Mouse (Mus musculus) kidney, postnatal 0 days (tissue): ENCODE data around the gene Gnb4. TPM values are rescaled to one million over a fixed set of nuclear protein-coding genes. Genes with fewer than 3 reads are reported as not detected.

ENCODE experiments used
- ATAC-seq: fragments of 200-750 bp; cut with Nextera tagmentation; replicated peaks from 2 replicates; pipeline ENCODE4 v1.8.0; 2017; ENCODE audit warnings: low read depth, moderate number of reproducible peaks, moderate TSS enrichment, moderate library complexity; ENCODE audit not compliant: low FRiP score
- DNase-seq: peaks from one replicate; pipeline ENCODE4 v3.0.0-alpha.2; 2016; ENCODE audit warnings: low spot score
- H3K27ac ChIP-seq: fragments of 300-500 bp; sonication (generic); 2 replicates; pipeline ENCODE4 v1.5.1; 2014; ENCODE audit warnings: mild to moderate bottlenecking
- H3K27me3 ChIP-seq: fragments of 300-500 bp; sonication (generic); 2 replicates; pipeline ENCODE4 v1.6.1; 2014; ENCODE audit warnings: low read length, mixed read lengths; ENCODE audit not compliant: insufficient read depth
- H3K36me3 ChIP-seq: fragments of 300-500 bp; sonication (generic); 2 replicates; pipeline ENCODE4 v1.6.1; 2014; ENCODE audit warnings: low read length, mixed read lengths; ENCODE audit not compliant: insufficient read depth
- H3K4me1 ChIP-seq: fragments of 300-500 bp; sonication (generic); replicated peaks from 2 replicates; pipeline ENCODE4 v1.6.1; 2014; ENCODE audit warnings: antibody characterized with exemption, low read length, mixed read lengths; ENCODE audit not compliant: insufficient read depth
- H3K4me2 ChIP-seq: fragments of 300-500 bp; sonication (generic); 2 replicates; pipeline ENCODE4 v1.6.1; 2014; ENCODE audit warnings: mild to moderate bottlenecking, low read length, moderate library complexity, mixed read lengths
- H3K4me3 ChIP-seq: fragments of 300-500 bp; sonication (generic); replicated peaks from 2 replicates; pipeline ENCODE4 v1.5.1; 2014; ENCODE audit warnings: low read depth, low read length
- H3K9ac ChIP-seq: fragments of 300-500 bp; sonication (generic); 2 replicates; pipeline ENCODE4 v1.6.1; 2014; ENCODE audit warnings: low read depth, low read length
- H3K9me3 ChIP-seq: fragments of 300-500 bp; sonication (generic); replicated peaks from 2 replicates; pipeline ENCODE4 v1.6.1; 2016; ENCODE audit warnings: low read length, inconsistent platforms, mixed read lengths
- CTCF ChIP-seq: IDR thresholded peaks from 2 replicates; pipeline ENCODE4 v1.5.1; 2016; ENCODE audit warnings: antibody characterized with exemption, low read depth, mild to moderate bottlenecking, moderate library complexity
- WGBS: fragments of 180-500 bp; shearing (Covaris S2); extraction: QIAGEN DNeasy Blood & Tissue Kit; methylation state at CpG from one replicate; pipeline ENCODE4 v1.1.7; 2014; 5-methylcytosine and 5-hydroxymethylcytosine counted together
- polyA plus RNA-seq: library from polyadenylated mRNA; unstranded; fragments of >200 nt; fragmentation: Nextera tagmentation; extraction: Ambion mirVana; gene quantifications from 2 replicates; pipeline ENCODE4 v1.2.1, GENCODE M21; 2015

Gnb4 gene
- polyA plus RNA-seq, 1 experiment from 2014 or later: 40.0 TPM

DNA sequence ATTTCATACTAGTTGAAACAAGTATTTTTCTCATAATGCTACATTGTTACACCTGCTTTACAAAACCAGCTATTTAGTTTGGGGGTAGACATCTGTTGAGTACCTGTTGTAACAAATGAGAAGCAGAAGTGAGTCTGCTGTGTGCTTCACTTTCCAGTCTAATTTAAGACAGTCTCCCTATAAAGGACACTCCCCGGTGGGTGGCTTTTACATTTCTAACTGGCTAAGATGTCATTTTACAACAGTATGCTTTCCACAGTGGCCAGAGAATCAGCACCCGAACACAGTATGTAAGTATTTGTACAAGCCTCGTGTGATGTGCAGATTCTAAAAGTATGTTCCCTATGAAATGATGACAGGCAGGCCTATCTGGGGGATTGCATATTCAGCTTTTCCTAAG is 35.6 kb downstream of the Gnb4 start:
- Histone ChIP-seq H3K4me1 (no peaks in the 10 kb centered on the region), H3K4me3 (no peak overlapping the region), H3K4me2 (no peak overlapping the region), H3K27ac (no peak overlapping the region), H3K36me3 (peaks cover 22% of the 10 kb centered on the region), H3K9ac (no peak overlapping the region), H3K9me3 (no peaks in the 10 kb centered on the region), H3K27me3 (no peaks in the 10 kb centered on the region)
- DNase-seq (no peak), ATAC-seq (no peak)
- 91% methylated on average over 3 of the region's 3 CpGs for WGBS
- no peak for TF ChIP-seq CTCF

DNA sequence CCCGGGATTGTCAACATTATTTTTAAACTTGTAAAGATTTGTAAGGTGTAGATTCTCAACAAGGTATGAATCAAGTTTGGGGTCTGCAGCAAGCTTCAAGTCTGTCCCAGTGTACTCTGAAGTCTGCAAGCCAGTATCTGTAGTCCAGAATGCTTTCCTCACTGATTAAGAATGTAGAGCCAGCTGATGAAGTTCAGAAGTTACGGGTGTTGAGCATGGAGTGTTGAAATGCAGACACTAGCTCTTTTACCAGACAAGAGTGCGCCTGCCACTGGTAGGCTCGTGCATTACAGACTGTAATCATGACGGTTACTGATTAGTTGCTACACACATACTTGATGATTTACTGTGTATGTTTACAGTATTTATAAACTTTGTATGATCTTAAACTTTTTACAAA is 37.6 kb downstream of the Gnb4 start:
- no peak for TF ChIP-seq CTCF
- Histone ChIP-seq H3K36me3 (peaks cover 22% of the 10 kb centered on the region), H3K4me2 (no peak overlapping the region), H3K4me1 (no peaks in the 10 kb centered on the region), H3K9me3 (no peaks in the 10 kb centered on the region), H3K27ac (no peak overlapping the region), H3K9ac (no peak overlapping the region), H3K4me3 (no peak overlapping the region), H3K27me3 (no peaks in the 10 kb centered on the region)
- DNase-seq (no peak), ATAC-seq (no peak)
- 85% methylated on average over 5 of the region's 5 CpGs for WGBS

DNA sequence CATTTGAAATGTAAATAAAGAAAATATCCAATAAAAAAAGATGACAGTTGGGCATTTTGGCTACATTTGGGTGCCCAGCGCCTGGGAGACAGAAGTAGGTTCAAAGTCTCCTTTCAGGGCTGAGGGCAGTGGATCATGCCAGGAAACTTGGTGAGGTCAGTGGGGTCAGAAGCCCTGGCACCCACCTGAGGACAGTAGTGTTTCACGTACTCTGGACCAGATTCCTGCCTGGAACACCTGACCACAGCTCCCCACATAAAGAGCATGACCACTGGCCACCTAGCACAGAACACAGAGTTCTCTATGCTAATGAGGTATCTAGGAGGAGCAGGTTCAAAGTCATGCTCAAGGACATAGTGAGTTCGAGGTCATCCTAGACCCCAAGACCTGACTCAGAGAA is 41.2 kb downstream of the Gnb4 start:
- peak; percentile 85 for ATAC-seq
- no peak overlapping the region for H3K4me2 ChIP-seq
- whole genome bisulfite sequencing: 96% methylated on average over 3 of the region's 3 CpGs
- H3K9me3 ChIP-seq: no peaks in the 10 kb centered on the region
- no peak for DNase-seq
- no peak overlapping the region for H3K4me3 ChIP-seq
- TF ChIP-seq CTCF: no peak
- H3K27ac ChIP-seq: no peak overlapping the region
- no peak overlapping the region for H3K9ac ChIP-seq
- peaks cover 14% of the 10 kb centered on the region for H3K36me3 ChIP-seq
- H3K4me1 ChIP-seq: no peaks in the 10 kb centered on the region
- no peaks in the 10 kb centered on the region for H3K27me3 ChIP-seq

DNA sequence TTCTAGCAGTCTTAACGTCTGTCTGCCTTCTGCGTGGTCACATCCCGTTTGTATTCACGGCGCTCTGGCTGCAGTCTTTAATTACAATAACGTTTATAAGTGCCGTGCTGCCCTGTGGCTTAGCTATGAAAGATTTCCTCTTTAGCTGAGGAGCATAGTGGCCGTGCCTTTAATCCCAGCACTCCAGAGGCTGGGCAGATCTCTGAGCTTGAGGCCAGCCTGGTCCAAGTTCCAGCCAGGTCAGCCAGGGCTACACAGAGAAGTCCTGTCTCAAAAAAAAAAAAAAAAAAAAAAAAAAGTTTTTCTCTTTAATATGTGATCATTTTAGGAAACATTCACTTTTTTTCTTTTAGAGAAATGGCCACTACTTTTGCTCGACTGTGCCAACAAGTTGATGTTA is 42.5 kb downstream of the Gnb4 start:
- Histone ChIP-seq H3K9me3 (no peaks in the 10 kb centered on the region), H3K4me3 (no peak overlapping the region), H3K4me1 (no peaks in the 10 kb centered on the region), H3K9ac (no peak overlapping the region), H3K36me3 (peaks cover 20% of the 10 kb centered on the region), H3K27ac (no peak overlapping the region), H3K4me2 (no peak overlapping the region), H3K27me3 (no peaks in the 10 kb centered on the region)
- no peak for DNase-seq
- WGBS: 79% methylated on average over 9 of the region's 9 CpGs
- ATAC-seq: no peak
- TF ChIP-seq CTCF: no peak

DNA sequence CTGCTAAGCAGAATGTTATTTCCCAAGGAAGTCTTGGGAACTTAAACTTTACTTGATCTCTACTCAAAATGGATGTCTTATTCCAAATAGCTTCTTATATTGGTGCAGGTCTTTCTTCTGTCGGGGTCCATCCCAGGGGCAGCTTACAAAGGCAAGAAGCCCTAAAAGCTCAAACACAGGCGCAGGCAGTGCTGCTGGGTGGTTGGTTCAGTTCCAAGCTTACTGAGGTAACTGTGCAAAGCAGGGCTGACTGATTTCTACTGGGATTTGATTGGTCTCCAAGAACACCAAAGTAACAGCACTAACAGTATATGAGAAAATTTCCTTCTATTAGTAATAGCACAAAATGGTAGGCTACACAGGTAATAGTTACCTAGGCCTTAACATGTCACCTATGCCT is 43.3 kb downstream of the Gnb4 start:
- Histone ChIP-seq H3K27me3 (no peaks in the 10 kb centered on the region), H3K27ac (no peak overlapping the region), H3K4me1 (no peaks in the 10 kb centered on the region), H3K4me3 (no peak overlapping the region), H3K9me3 (no peaks in the 10 kb centered on the region), H3K4me2 (no peak overlapping the region), H3K9ac (no peak overlapping the region), H3K36me3 (peaks cover 26% of the 10 kb centered on the region)
- ATAC-seq (no peak), DNase-seq (no peak)
- no peak for TF ChIP-seq CTCF
- 94% methylated on average over 2 of the region's 2 CpGs for WGBS

DNA sequence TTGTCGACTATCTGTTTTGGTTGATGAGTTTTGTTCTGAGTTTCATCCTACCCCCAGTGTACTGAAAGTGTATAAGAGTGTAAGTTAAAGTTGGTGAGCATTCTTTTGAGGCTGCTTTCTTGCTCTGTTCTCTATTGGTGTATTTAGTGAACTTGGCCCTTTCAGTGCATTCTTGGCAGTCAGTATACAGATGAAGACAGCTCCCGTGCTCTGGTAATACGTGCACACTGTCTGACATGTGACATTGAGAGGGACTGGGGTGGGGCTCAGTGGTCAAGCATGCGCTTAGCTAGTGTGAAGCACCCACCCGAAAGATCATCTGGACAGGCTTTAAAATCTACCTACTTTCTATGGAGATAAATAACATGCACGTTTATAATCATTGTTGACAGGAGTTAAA is 53.0 kb downstream of the Gnb4 start:
- Histone ChIP-seq H3K4me3 (no peak overlapping the region), H3K27ac (no peak overlapping the region), H3K36me3 (peaks cover 33% of the 10 kb centered on the region), H3K9me3 (no peaks in the 10 kb centered on the region), H3K4me2 (no peak overlapping the region), H3K27me3 (no peaks in the 10 kb centered on the region), H3K9ac (no peak overlapping the region), H3K4me1 (no peaks in the 10 kb centered on the region)
- no peak for TF ChIP-seq CTCF
- WGBS: 88% methylated on average over 6 of the region's 6 CpGs
- ATAC-seq (no peak), DNase-seq (no peak)

DNA sequence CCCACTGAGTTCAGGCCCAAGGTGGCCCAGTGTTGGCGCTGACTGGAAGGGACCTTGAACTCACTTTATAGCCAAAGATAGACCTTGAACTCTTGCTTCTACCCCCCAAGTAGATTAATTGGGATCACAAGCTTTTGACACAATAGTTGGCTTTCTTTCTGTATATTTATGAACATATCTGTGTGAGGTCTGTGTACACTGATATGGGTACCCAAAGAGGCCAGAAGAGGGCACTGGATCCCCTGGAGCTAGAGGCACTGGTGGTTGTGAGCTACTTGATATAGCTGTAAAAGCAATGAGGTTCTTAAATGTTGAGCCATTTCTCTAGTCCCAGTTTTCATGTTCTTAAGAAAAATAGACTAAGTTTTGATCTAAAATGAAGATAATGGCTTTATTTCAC is 63.3 kb downstream of the Gnb4 start:
- H3K27me3 ChIP-seq: no peaks in the 10 kb centered on the region
- DNase-seq: peak; percentile 32
- H3K4me1 ChIP-seq: no peaks in the 10 kb centered on the region
- H3K4me3 ChIP-seq: no peak overlapping the region
- no peak overlapping the region for H3K9ac ChIP-seq
- no peak overlapping the region for H3K27ac ChIP-seq
- no peak overlapping the region for H3K4me2 ChIP-seq
- 91% methylated on average over 1 of the region's 1 CpGs for WGBS
- peaks cover 30% of the 10 kb centered on the region for H3K36me3 ChIP-seq
- peak; percentile 52 for TF ChIP-seq CTCF
- ATAC-seq: no peak
- H3K9me3 ChIP-seq: no peaks in the 10 kb centered on the region
